Mouse (Mus musculus): ENCODE data around the gene Bglap2. TPM values are rescaled to one million over a fixed set of nuclear protein-coding genes. Genes with fewer than 3 reads are reported as not detected.

Gene Bglap2
- polyA plus RNA-seq, 1 experiment from 2014 or later = not detected

DNA sequence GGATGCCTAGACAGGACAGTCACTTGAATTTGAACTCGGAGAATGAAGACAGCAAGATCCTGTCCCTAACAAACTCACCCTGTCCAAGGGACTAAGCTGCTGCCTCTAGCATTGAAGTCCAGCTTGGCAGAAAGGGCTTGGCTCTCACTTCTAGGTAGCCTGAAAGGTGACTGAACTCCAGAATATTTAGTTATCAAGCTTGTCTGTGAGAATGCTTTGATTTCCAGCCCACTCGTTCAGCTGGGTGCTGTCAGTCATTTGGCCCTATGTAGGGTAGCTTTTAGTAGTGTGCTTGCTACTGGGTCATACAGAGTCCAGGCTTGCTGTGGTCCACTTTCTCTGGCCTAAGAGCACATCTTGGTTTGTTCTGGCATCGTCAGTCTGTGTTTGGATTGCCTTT lies 39.5 kb downstream of the Bglap2 start:
- H3K36me3 ChIP-seq (ENCODE audit: control insufficient read depth, insufficient read depth, low read length) = peaks cover 27% of the 10 kb centered on the region
- no peak for ATAC-seq (replicated peaks; ENCODE audit: low FRiP score, low TSS enrichment, low read depth)
- DNase-seq (ENCODE audit: low spot score) = no peak
- H3K27me3 ChIP-seq (replicated peaks; ENCODE audit: control insufficient read depth, insufficient read depth, low read length) = no peaks in the 10 kb centered on the region
- WGBS = 76% methylated on average over 3 of the region's 3 CpGs
- H3K27ac ChIP-seq (ENCODE audit: low read depth) = no peak overlapping the region
- no peak overlapping the region for H3K4me2 ChIP-seq (ENCODE audit: low read length)
- H3K4me3 ChIP-seq (ENCODE audit: low read depth, low read length) = no peak overlapping the region
- no peak overlapping the region for H3K9ac ChIP-seq (ENCODE audit: low read length)
- H3K4me1 ChIP-seq (replicated peaks; ENCODE audit: control insufficient read depth, insufficient read depth, low read length) = peaks cover 12% of the 10 kb centered on the region
- H3K9me3 ChIP-seq (ENCODE audit: control insufficient read depth, low read length) = no peaks in the 10 kb centered on the region

DNA sequence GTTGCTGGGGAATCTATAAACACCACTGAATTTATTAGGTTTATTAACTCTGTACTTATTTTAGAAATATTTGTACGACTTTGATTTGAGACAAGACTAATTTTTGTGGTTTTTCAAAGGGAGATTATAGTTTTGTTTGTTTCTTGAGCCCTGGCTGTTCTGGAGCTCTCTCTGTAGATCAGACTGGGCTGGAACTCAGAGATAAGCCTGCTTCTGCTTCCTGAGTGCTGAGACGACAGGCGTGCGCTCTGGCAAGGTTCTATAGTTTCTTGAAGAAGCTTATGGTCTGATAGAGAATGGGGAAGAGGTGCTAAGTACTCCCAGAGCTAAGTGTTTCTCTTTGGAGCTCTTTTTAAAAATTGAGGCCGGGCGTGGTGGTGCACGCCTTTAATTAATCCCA lies 40.2 kb downstream of the Bglap2 start:
- H3K27ac ChIP-seq (ENCODE audit: low read depth) = no peak overlapping the region
- no peaks in the 10 kb centered on the region for H3K27me3 ChIP-seq (replicated peaks; ENCODE audit: control insufficient read depth, insufficient read depth, low read length)

DNA sequence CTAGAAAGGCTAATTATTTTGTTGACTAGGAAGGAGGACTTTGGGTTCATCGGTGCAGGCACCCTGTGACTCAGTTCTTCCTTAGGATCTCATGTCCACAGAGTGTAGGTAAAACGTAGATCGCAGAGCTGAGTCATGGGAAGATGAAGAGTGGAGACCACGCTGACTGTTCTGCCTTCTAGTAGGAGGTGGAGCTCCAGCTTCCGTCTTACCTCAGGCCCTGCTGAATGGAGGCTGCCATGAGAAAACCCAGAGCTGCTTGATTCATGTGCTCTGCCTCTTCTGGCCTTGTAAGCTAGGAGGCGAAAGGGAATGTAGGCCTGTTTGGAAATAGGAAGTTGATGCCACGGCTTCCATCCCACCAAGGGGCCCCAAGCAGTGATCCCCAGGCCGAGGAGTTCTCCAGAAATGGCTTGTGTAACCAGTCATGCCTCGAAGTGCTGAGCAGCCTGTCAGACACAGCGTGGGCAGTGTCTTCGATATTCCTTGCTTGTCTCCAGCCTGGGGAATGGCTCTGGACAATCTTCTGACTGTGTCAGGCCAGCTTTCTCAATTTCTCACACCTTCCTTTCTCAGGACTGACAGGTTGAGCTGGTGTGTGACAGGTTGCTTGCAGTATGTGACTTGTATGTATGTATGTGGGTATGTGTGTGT lies 41.0 kb downstream of the Bglap2 start:
- Histone ChIP-seq H3K4me2 (ENCODE audit: low read length) (peak overlapping the region; percentile 55), H3K9me3 (ENCODE audit: control insufficient read depth, low read length) (no peaks in the 10 kb centered on the region), H3K27ac (ENCODE audit: low read depth) (0 out of 2 replicates have a peak overlapping the region, but pooled peaks have one; percentile 3), H3K27me3 (replicated peaks; ENCODE audit: control insufficient read depth, insufficient read depth, low read length) (no peaks in the 10 kb centered on the region), H3K4me3 (ENCODE audit: low read depth, low read length) (0 out of 2 replicates have a peak overlapping the region, but pooled peaks have one; percentile 11), H3K9ac (ENCODE audit: low read length) (no peak overlapping the region), H3K36me3 (ENCODE audit: control insufficient read depth, insufficient read depth, low read length) (peaks cover 12% of the 10 kb centered on the region), H3K4me1 (replicated peaks; ENCODE audit: control insufficient read depth, insufficient read depth, low read length) (peaks cover 12% of the 10 kb centered on the region)
- ATAC-seq (replicated peaks; ENCODE audit: low FRiP score, low TSS enrichment, low read depth) (no peak), DNase-seq (ENCODE audit: low spot score) (peak; percentile 61)
- WGBS = 50% methylated on average over 11 of the region's 11 CpGs

More for the DNA sequence above, 40.2 kb downstream of the Bglap2 start:
- 88% methylated on average over 7 of the region's 7 CpGs for WGBS
- DNase-seq (ENCODE audit: low spot score) = no peak
- Histone ChIP-seq H3K4me2 (ENCODE audit: low read length) (no peak overlapping the region; the same call in 1 of the 2 replicates), H3K4me1 (replicated peaks; ENCODE audit: control insufficient read depth, insufficient read depth, low read length) (peaks cover 12% of the 10 kb centered on the region), H3K36me3 (ENCODE audit: control insufficient read depth, insufficient read depth, low read length) (peaks cover 20% of the 10 kb centered on the region), H3K9ac (ENCODE audit: low read length) (no peak overlapping the region), H3K4me3 (ENCODE audit: low read depth, low read length) (no peak overlapping the region), H3K9me3 (ENCODE audit: control insufficient read depth, low read length) (no peaks in the 10 kb centered on the region)
- no peak for ATAC-seq (replicated peaks; ENCODE audit: low FRiP score, low TSS enrichment, low read depth)

DNA sequence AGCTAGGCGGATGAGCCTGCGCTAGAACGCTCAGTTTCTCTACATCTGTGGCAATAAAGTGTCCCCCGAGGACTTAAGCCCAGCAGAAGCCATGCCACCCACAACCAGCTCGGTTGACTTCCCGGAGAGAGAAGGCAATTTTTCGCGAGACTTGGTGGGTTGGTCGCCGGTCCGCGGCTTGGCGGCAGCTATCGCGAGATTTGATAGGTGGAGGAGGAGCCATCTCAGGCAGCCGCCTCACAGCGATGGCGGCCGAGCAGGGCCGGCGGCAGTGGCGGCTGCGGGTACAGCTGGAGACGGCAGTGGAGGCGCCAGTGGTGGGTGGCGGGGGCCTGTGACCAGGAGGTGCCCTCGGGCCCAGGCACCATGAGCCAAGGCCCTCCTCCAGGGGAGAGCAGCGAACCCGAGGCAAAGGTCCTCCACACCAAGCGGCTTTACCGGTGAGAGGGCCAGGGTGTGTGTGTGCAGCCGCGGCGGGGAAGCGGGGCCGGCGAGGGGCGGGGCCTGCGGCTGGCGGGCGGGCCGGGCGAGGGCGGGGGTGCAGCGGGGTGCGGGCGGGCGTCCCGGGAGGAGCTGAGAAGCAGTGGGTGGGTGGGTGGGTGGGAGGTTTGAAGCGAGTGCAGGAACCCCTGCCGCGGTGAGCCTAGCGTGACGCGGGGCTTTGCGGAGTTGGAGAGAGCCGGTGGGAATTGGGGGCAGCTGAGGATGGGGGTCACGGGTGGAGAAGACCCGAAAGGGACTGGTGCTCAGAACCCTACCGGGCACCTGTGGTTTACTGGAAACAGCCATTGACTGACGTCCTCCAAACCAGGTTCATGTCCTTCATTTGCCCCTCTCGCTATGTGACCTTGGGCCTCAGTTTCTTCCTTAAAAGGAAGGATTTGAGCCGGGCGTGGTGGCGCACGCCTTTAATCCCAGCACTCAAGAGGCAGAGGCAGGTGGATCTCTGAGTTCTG lies 42.2 kb downstream of the Bglap2 start, which contains the start of the genes Tmem79 and Smg5:
Gene Tmem79 (minus strand): TSS at position 91 of the 956 bp plus-strand sequence.
Gene Smg5 (plus strand): TSS at position 203 of the 956 bp plus-strand sequence.
- Histone ChIP-seq H3K4me3 (ENCODE audit: low read depth, low read length) (peak within 1 kb of the TSS; percentile 82), H3K27ac (ENCODE audit: low read depth) (peak within 1 kb of the TSS; percentile 93), H3K4me1 (replicated peaks; ENCODE audit: control insufficient read depth, insufficient read depth, low read length) (peaks cover 12% of the 10 kb centered on the region), H3K9me3 (ENCODE audit: control insufficient read depth, low read length) (no peaks in the 10 kb centered on the region), H3K27me3 (replicated peaks; ENCODE audit: control insufficient read depth, insufficient read depth, low read length) (no peaks in the 10 kb centered on the region), H3K4me2 (ENCODE audit: low read length) (peak within 1 kb of the TSS; percentile 83), H3K36me3 (ENCODE audit: control insufficient read depth, insufficient read depth, low read length) (peaks cover under 1% of the 10 kb centered on the region; the same call in 1 of the 2 replicates), H3K9ac (ENCODE audit: low read length) (peak within 1 kb of the TSS; percentile 92)
- ATAC-seq (replicated peaks; ENCODE audit: low FRiP score, low TSS enrichment, low read depth) (peak; percentile 87), DNase-seq (ENCODE audit: low spot score) (peak; percentile 98)
- 2% methylated on average over 65 of the region's 66 CpGs for WGBS

DNA sequence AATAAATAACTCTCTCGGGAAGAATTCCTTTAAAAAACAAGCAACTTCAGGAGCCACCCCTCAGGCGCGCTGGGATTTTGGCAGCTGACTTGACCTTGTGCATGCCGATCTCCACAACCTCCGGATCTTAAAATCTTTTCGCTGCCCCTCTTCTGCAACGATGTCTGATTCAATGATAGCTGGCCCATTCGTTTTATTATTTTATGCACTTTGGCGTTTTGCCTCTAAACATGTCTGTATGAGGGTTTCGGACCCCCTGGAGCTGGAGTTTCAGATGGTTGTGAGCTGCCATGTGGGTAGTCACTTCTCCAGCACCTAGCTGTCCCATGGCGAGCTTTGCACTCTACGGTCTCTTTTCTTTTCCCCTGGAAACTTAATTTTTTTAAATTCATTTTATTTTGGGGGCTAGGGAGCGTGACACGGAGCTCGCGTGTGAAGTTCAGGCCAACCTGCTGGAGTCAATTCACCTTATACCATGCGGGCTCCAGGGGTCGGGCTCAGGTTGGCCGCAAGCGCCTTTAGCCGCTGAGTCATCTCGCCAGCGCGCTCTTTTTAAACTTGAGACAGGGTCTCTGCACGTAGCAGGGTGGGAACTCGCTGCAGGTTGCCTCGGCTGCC lies 43.0 kb downstream of the Bglap2 start:
- ATAC-seq (replicated peaks; ENCODE audit: low FRiP score, low TSS enrichment, low read depth) = peak; percentile 40; the same call in 1 of the 2 replicates
- under 1% methylated on average over 27 of the region's 27 CpGs for WGBS

DNA sequence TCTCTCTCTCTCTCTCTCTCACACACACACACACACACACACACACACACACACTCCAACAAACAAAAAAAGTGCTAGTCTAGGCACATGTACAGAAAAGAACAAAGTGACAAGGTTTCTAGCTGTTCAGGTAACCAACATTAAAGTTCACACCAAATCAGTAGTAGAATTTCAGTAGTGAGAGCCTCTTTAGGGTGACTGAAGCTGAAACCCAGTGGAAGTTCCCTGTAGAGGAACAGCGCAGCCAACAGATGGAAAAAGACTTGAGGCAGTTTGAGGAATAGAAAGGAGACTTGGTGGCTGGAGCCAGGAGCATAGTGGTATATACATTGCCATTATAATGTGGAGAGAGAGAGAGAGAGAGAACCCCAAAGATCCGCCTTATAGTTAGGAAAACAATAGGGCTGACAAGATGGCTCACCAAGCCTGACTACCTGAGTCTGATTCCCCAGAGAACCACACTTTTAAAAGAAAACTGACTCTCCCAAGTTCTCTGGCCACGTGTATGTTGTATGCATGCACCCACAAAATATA lies 43.5 kb downstream of the Bglap2 start:
- H3K4me2 ChIP-seq (ENCODE audit: low read length) = peak overlapping the region; percentile 83
- no peaks in the 10 kb centered on the region for H3K27me3 ChIP-seq (replicated peaks; ENCODE audit: control insufficient read depth, insufficient read depth, low read length)
- no peaks in the 10 kb centered on the region for H3K9me3 ChIP-seq (ENCODE audit: control insufficient read depth, low read length)
- no peak for DNase-seq (ENCODE audit: low spot score)
- WGBS = 43% methylated on average over 3 of the region's 3 CpGs
- H3K27ac ChIP-seq (ENCODE audit: low read depth) = peak overlapping the region; percentile 93
- peak overlapping the region; percentile 82 for H3K4me3 ChIP-seq (ENCODE audit: low read depth, low read length)
- H3K4me1 ChIP-seq (replicated peaks; ENCODE audit: control insufficient read depth, insufficient read depth, low read length) = peaks cover 12% of the 10 kb centered on the region
- ATAC-seq (replicated peaks; ENCODE audit: low FRiP score, low TSS enrichment, low read depth) = no peak
- H3K36me3 ChIP-seq (ENCODE audit: control insufficient read depth, insufficient read depth, low read length) = no peaks in the 10 kb centered on the region
- H3K9ac ChIP-seq (ENCODE audit: low read length) = peak overlapping the region; percentile 92

More for the DNA sequence above, 43.0 kb downstream of the Bglap2 start:
- no peaks in the 10 kb centered on the region for H3K27me3 ChIP-seq (replicated peaks; ENCODE audit: control insufficient read depth, insufficient read depth, low read length)
- no peaks in the 10 kb centered on the region for H3K9me3 ChIP-seq (ENCODE audit: control insufficient read depth, low read length)
- H3K9ac ChIP-seq (ENCODE audit: low read length) = peak overlapping the region; percentile 92
- no peaks in the 10 kb centered on the region for H3K36me3 ChIP-seq (ENCODE audit: control insufficient read depth, insufficient read depth, low read length)
- peaks cover 12% of the 10 kb centered on the region for H3K4me1 ChIP-seq (replicated peaks; ENCODE audit: control insufficient read depth, insufficient read depth, low read length)
- peak overlapping the region; percentile 82 for H3K4me3 ChIP-seq (ENCODE audit: low read depth, low read length)
- DNase-seq (ENCODE audit: low spot score) = no peak
- H3K4me2 ChIP-seq (ENCODE audit: low read length) = peak overlapping the region; percentile 83
- H3K27ac ChIP-seq (ENCODE audit: low read depth) = peak overlapping the region; percentile 93

DNA sequence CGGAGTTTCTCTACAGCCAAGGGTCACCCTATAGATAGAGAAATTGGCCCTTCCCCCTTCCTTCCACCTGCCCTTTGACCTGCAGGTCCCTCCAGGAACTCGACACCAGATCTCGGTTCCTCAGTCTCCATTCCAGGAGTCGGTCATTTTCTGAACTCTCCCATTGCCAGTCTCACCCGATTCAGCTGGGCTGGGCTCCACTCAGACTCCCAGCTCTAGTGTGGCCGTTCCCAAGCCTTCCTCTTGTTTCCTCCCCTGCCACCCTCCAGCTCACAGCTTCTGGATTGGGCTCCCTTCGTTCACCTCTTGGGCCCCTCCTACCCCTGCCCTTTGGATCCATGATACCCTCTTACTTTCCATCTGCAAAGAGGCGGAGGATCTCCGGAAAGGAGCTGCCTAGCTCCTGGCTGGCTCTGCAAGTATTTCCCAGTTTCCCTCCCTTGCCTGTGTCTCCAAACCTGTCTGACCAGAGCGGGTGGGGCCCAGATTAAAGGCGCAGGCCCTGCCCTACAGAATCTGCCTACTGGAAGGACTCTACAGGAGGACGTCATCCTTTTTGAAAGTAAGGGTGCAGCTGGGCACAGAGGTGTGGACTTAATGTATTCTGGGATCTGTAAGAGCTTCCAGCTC lies 44.4 kb downstream of the Bglap2 start:
- no peaks in the 10 kb centered on the region for H3K27me3 ChIP-seq (replicated peaks; ENCODE audit: control insufficient read depth, insufficient read depth, low read length)
- peaks cover 5% of the 10 kb centered on the region; the same call in 1 of the 2 replicates for H3K36me3 ChIP-seq (ENCODE audit: control insufficient read depth, insufficient read depth, low read length)
- peak overlapping the region; percentile 83 for H3K4me2 ChIP-seq (ENCODE audit: low read length)
- H3K27ac ChIP-seq (ENCODE audit: low read depth) = peak overlapping the region; percentile 78
- peak overlapping the region; percentile 27 for H3K9ac ChIP-seq (ENCODE audit: low read length)
- no peaks in the 10 kb centered on the region for H3K9me3 ChIP-seq (ENCODE audit: control insufficient read depth, low read length)
- WGBS = 40% methylated on average over 12 of the region's 12 CpGs
- ATAC-seq (replicated peaks; ENCODE audit: low FRiP score, low TSS enrichment, low read depth) (peak; percentile 16), DNase-seq (ENCODE audit: low spot score) (peak; percentile 74)
- peak overlapping the region; percentile 21 for H3K4me3 ChIP-seq (ENCODE audit: low read depth, low read length)
- H3K4me1 ChIP-seq (replicated peaks; ENCODE audit: control insufficient read depth, insufficient read depth, low read length) = peaks cover 12% of the 10 kb centered on the region

All from intestine, embryonic 14.5 days (tissue).